8 mouse cellular contexts compared by ENCODE assay signal in genomic region chr12:56534651-56535326, GRCm38 (mm10). TPM values are rescaled to one million over a fixed set of nuclear protein-coding genes. Genes with fewer than 3 reads are reported as not detected.
DNase-seq lines count a peak whose midpoint lies in the region; ATAC-seq and TF ChIP-seq lines count a peak whose summit lies in the region.

No protein-coding gene starts in this region.

- H3K4me3 ChIP-seq in ES-Bruce4 (ENCODE audit: low read depth, low read length): peak overlapping the region; percentile 34
- peak overlapping the region; percentile 11; the same call in 1 of the 2 replicates for H3K4me3 ChIP-seq in intestine, embryonic 14.5 days (ENCODE audit: low read depth, low read length)

- TF ChIP-seq CTCF in ES-Bruce4 (IDR thresholded peaks at IDR 0.05; ENCODE audit: low read depth, low read length): no peak

- ATAC-seq in intestine, embryonic 14.5 days (replicated peaks; ENCODE audit: low FRiP score, low TSS enrichment, low read depth): no peak

- 0 out of 2 replicates have a peak overlapping the region, but pooled peaks have one; percentile 21 for H3K9ac ChIP-seq in ES-Bruce4 (ENCODE audit: low read depth, poor library complexity, severe bottlenecking)
- H3K9ac ChIP-seq in intestine, embryonic 14.5 days (ENCODE audit: low read length): no peak overlapping the region

- no peak for TF ChIP-seq POLR2A in ES-Bruce4 (IDR thresholded peaks at IDR 0.05; ENCODE audit: insufficient read depth, low read length)

- no peak for TF ChIP-seq EP300 in ES-Bruce4 (IDR thresholded peaks at IDR 0.05; ENCODE audit: insufficient read depth, low read depth, low read length)

- H3K4me1 ChIP-seq in ES-Bruce4 (ENCODE audit: control insufficient read depth, insufficient read depth, low read length): peaks cover 1% of the 10 kb centered on the region
- 0 out of 2 replicates have a peak, but pooled peaks cover 3% of the 10 kb centered on the region for H3K4me1 ChIP-seq in intestine, embryonic 14.5 days (replicated peaks; ENCODE audit: control insufficient read depth, insufficient read depth, low read length)

- H3K36me3 ChIP-seq in ES-Bruce4 (ENCODE audit: control insufficient read depth, insufficient read depth, low read length, poor library complexity, severe bottlenecking): no peaks in the 10 kb centered on the region
- H3K36me3 ChIP-seq in intestine, embryonic 14.5 days (ENCODE audit: control insufficient read depth, insufficient read depth, low read length): no peaks in the 10 kb centered on the region

- no peaks in the 10 kb centered on the region for H3K9me3 ChIP-seq in ES-Bruce4 (replicated peaks; ENCODE audit: control insufficient read depth, insufficient read depth, low read length, poor library complexity, severe bottlenecking)
- H3K9me3 ChIP-seq in intestine, embryonic 14.5 days (ENCODE audit: control insufficient read depth, low read length): no peaks in the 10 kb centered on the region

- H3K4me2 ChIP-seq in intestine, embryonic 14.5 days (ENCODE audit: low read length): peak overlapping the region; percentile 42

- no peak overlapping the region for H3K27ac ChIP-seq in ES-Bruce4 (ENCODE audit: insufficient read depth, low read length)
- no peak overlapping the region for H3K27ac ChIP-seq in intestine, embryonic 14.5 days (ENCODE audit: low read depth)

- under 1% methylated on average over 62 of the region's 62 CpGs for WGBS in intestine, embryonic 14.5 days

- peaks cover 64% of the 10 kb centered on the region for H3K27me3 ChIP-seq in ES-Bruce4 (ENCODE audit: control insufficient read depth, insufficient read depth, low read length, poor library complexity, severe bottlenecking)
- peaks cover 98% of the 10 kb centered on the region for H3K27me3 ChIP-seq in intestine, embryonic 14.5 days (replicated peaks; ENCODE audit: control insufficient read depth, insufficient read depth, low read length)

- peak; percentile 47 for DNase-seq in embryo, embryonic 11 days
- DNase-seq in intestine, embryonic 14.5 days (ENCODE audit: low spot score): peak; percentile 69
- peak; percentile 76 to 90 for DNase-seq in lung, postnatal 4 days
- DNase-seq in urinary bladder, adult 2 months (ENCODE audit: low spot score): no peak
- no peak for DNase-seq in frontal cortex, adult 2 months (ENCODE audit: extremely low spot score in 1 of 2, low spot score in 1 of 2)
- DNase-seq in layer of hippocampus, adult 8-10 months (ENCODE audit: low spot score in 2 of 2): no peak
- no peak for DNase-seq in cerebellum, postnatal 10 days

RNA-seq across cellular contexts. Expression of gene Nkx2-1, which starts 1.9 kb away (rescaled TPM):
- polyA plus RNA-seq in ES-Bruce4 (2011; ENCODE audit: insufficient read depth, insufficient read length, low read depth, missing spikeins): not detected in 2 replicates
- polyA plus RNA-seq in intestine, embryonic 14.5 days (2014; fragmentation: Nextera tagmentation; extraction: Ambion mirVana): not detected in 2 replicates
- polyA plus RNA-seq in urinary bladder, adult 2 months (2012; rRNA removed): not detected in 2 replicates
- 0.18 and 0.36 TPM in 2 replicates for polyA plus RNA-seq in frontal cortex, adult 2 months (2012; rRNA removed)
- under 1 TPM; 0.26 to 0.39 (median 0.31) TPM for total RNA-seq in layer of hippocampus, adult 8-10 months (2022)

Comparison
In these comparisons a context has a peak if more than half of its experiments do, and no peak if none do; other contexts are left out.
1. DNase-seq: peak in embryo, embryonic 11 days (single experiment), intestine, embryonic 14.5 days (single experiment) and lung, postnatal 4 days (2 of 2); none in urinary bladder, adult 2 months (single experiment), frontal cortex, adult 2 months (0 of 2), layer of hippocampus, adult 8-10 months (0 of 2) and cerebellum, postnatal 10 days (0 of 2).